Mouse (Mus musculus): ENCODE results near the gene Hist1h2bm.

DNA sequence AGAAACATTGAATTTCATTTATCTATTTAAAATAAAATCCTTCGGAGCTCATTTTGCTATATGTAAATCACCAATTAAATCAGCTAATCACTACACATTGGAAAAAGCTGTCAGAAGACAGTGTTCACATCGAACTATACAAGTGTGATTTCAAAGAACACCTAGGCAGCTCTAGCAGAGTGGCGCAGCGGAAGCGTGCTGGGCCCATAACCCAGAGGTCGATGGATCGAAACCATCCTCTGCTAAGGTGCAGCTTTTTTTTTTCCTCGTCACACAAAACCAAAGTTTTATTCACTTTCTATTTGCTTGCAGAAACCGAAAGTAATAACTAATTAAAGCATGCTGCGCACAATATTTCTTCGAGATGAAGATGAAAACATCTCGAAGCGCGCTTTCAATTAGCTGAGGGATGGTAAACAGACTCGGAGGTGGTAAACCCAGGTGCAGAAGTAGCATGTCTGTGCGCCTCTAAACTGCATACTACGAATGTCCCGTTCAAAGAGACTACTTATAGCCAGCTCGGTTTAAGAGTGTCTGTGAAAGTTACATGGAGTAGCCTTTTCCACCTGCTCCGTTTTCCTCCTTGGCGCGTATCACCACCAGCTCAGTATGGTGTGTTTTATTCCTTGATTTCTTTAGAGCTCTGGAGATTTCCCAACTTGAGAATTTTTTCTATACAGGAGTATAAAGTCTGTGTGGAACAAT, 10.9 kb upstream of the Hist1h2bm start:
- TF ChIP-seq POLR2A (IDR thresholded peaks at IDR 0.05; ENCODE audit: borderline replicate concordance, low read depth, low read length) (no peak), CTCF (IDR thresholded peaks at IDR 0.05; ENCODE audit: low read depth, low read length) (no peak)

Data from bone marrow macrophage, adult 2 months (primary cell).